In genomic region chr7:45565446-45565845, GRCm38 (mm10) we compare ENCODE assay signal across 24 mouse cellular contexts. TPM values are rescaled to one million over a fixed set of nuclear protein-coding genes. Genes with fewer than 3 reads are reported as not detected.
DNase-seq lines count a peak whose midpoint lies in the region; TF ChIP-seq lines count a peak whose summit lies in the region.
"Had no signal": no experiment of that assay in that cellular context is flagged by ENCODE, and none has a peak within 500 bp of the region (broad histone marks: within the 10 kb centered on the region; RNA-seq: fewer than 3 reads in every experiment).

No protein-coding gene starts in this region.

- intact Hi-C loops in gastrocnemius, adult 2 months (cut with DNase I), result no loop called here

- no peak for TF ChIP-seq CTCF in gastrocnemius, adult 2 months (IDR thresholded peaks at IDR 0.05)

- H3K27ac ChIP-seq in gastrocnemius, adult 2 months, result peak overlapping the region; percentile 96
- H3K27ac ChIP-seq: forebrain, embryonic 15.5 days; heart, embryonic 13.5 days; hindbrain, embryonic 14.5 days; hindbrain, postnatal 0 days had no signal

- no peak overlapping the region for H3K4me3 ChIP-seq in gastrocnemius, adult 2 months
- H3K4me3 ChIP-seq: forebrain, embryonic 15.5 days; heart, embryonic 13.5 days had no signal

- peak; percentile 53 for DNase-seq in gastrocnemius, adult 2 months
- DNase-seq in gastrocnemius, postnatal 10 days, result no peak
- peak; percentile 32 for DNase-seq in retina, postnatal 1 day
- DNase-seq in retina, embryonic 14.5 days (ENCODE audit: low spot score), result no peak
- peak; percentile 58 for DNase-seq in skeletal muscle tissue, adult 2 months (ENCODE audit: low read depth, low spot score)
- no peak for DNase-seq in cerebellum, adult 9-11 months
- DNase-seq: adrenal gland, postnatal 10 days; adrenal gland, postnatal 36 days; B cell, adult 2 months; cerebellum, adult 11 months; cerebellum, adult 2 months; cerebellum, postnatal 14 days; gastrocnemius, postnatal 14 days; heart, adult 11 months; heart, postnatal 14 days; heart, postnatal 4 days; kidney, adult 18-20 months had no signal

RNA-seq across cellular contexts. Expression of gene Bcat2, which starts 4.5 kb away (rescaled TPM):
- total RNA-seq in gastrocnemius, adult 2 months (2021), result 100 to 1,000 TPM in 1 of 2 experiments, 10 to 100 TPM in 1; 91.4 to 106 TPM
- 10 to 100 TPM; 24.0 to 25.2 TPM for total RNA-seq in gastrocnemius, postnatal 10 days (2021)

RNA-seq across cellular contexts. Expression of gene Hsd17b14, which starts 10.8 kb away (rescaled TPM):
- 1 to 10 TPM; 1.0 to 1.3 TPM for total RNA-seq in gastrocnemius, adult 2 months (2021)
- total RNA-seq in gastrocnemius, postnatal 10 days (2021), result under 1 TPM in 1 of 2 experiments, not detected in 1; 0.19 TPM
- total RNA-seq: CH12.LX; hindbrain, postnatal 0 days had no signal

RNA-seq across cellular contexts. Expression of gene Plekha4, which starts 39.3 kb away (rescaled TPM):
- 1 to 10 TPM; 3.4 to 3.5 TPM for total RNA-seq in gastrocnemius, adult 2 months (2021)
- 10 to 100 TPM; 14.8 to 16.3 TPM for total RNA-seq in gastrocnemius, postnatal 10 days (2021)

RNA-seq across cellular contexts. Expression of gene Ppp1r15a, which starts 39.4 kb away (rescaled TPM):
- 10 to 100 TPM; 28.3 to 28.5 TPM for total RNA-seq in gastrocnemius, adult 2 months (2021)
- total RNA-seq in gastrocnemius, postnatal 10 days (2021), result 10 to 100 TPM; 16.3 to 16.9 TPM

RNA-seq across cellular contexts. Expression of gene Fgf21, which starts 49.8 kb away (rescaled TPM):
- not detected for total RNA-seq in gastrocnemius, adult 2 months (2021)
- total RNA-seq in gastrocnemius, postnatal 10 days (2021), result not detected
- total RNA-seq: gastrocnemius, postnatal 14 days; gastrocnemius, postnatal 4 days; heart, adult 8-10 months; heart, postnatal 14 days; heart, postnatal 4 days; hindbrain, postnatal 0 days had no signal

Comparison
In these comparisons a context has a peak if more than half of its experiments do, and no peak if none do; other contexts are left out.
1. DNase-seq: peak in gastrocnemius, adult 2 months (single experiment), retina, postnatal 1 day (single experiment) and skeletal muscle tissue, adult 2 months (single experiment); none in gastrocnemius, postnatal 10 days (single experiment), retina, embryonic 14.5 days (single experiment) and cerebellum, adult 9-11 months (single experiment).